Mouse (Mus musculus) adrenal gland, postnatal 25 days (tissue): Measurements from ENCODE around the gene Fgfr2. TPM values are rescaled to one million over a fixed set of nuclear protein-coding genes. Genes with fewer than 3 reads are reported as not detected.
A peak's percentile ranks its signal among the peaks of the same experiment; 100 is the strongest.

Experiments used
- DNase-seq: peaks from one replicate; pipeline ENCODE4 v3.0.0; 2021; ENCODE audit warnings: mixed read lengths
- total RNA-seq: library from RNA; stranded (reverse); gene quantifications from 2 replicates; pipeline ENCODE4 v1.2.3, GENCODE M21; 2021

The Fgfr2 gene
- total RNA-seq, 1 experiment from 2014 or later: 186 TPM

DNA sequence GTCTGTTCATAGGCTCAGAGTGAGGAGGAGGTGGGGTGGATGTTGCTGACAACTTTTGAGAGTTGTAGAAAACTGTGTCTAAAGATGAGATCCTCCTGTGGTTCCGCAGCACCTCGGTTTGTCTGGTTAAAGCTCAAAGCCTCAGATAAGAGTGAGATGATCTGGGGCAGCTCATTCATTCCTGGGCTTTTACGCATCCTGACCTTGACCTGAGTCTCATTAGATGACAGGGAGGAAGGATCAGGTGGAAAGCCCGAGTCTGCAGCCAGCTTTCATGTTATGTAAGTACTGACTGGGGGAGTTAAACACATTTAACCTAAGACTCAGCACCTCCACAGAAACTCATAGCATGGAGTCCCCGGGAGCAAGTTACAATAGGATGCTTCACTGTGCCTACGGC lies 1096.5 kb downstream of the Fgfr2 start:
- DNase-seq: no peak

DNA sequence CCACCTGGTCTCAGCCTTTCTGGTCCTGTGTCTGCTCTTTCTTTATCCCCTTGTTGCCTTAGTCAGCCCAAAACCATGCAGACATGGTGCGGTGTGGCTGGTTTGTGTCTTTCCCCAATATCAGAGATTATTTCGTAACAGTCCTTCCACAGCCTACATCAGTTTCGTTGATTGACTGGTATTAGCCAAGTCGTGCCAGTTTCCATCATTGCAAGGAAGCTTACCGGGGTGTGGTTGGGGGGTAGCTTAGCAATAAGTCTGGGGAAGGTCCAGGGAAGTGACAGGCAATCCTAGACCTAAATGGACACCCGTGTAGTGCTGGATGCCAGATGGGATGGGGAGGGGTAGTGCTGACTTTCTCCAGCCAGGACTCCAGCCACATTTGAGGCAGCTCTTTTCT lies 1097.6 kb downstream of the Fgfr2 start:
- no peak for DNase-seq

DNA sequence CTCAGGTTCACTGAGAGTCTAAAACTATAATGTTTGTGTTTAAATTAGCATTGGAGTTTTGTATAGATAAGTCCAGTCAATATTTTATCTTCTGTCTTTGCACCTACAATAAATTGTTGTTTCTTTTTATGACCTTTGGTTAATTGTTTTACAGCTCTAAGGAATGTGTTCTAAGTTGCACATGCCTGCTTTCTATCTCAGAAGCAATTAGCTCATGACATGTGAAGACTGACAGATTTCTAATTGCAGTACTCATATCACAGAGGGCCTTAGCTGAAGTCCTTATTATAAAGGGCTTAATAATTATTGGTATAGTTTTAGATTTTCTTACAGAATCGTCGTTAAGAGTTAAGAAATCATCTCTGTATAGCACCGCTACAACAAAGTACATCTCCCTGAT lies 1107.2 kb downstream of the Fgfr2 start:
- no peak for DNase-seq

DNA sequence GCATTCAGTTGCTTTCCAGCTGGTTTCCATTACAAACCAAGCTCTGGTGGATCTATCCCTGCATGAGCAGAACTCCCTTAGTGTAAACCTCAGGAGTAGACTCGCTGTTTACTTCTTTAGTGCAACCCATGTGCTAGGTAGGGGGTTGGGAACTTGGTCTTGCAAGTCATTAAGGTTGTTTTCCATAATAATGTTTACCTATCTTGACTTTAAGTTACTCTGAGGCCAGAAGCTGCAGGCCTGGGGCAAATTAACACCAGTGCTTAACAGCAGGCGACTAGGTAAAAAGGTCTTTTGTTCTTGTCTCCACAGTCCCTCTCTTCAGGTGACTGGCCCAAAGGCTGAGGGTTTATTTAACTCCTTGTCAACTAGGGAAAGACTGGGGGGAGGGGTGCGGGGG lies 1108.0 kb downstream of the Fgfr2 start:
- no peak for DNase-seq

DNA sequence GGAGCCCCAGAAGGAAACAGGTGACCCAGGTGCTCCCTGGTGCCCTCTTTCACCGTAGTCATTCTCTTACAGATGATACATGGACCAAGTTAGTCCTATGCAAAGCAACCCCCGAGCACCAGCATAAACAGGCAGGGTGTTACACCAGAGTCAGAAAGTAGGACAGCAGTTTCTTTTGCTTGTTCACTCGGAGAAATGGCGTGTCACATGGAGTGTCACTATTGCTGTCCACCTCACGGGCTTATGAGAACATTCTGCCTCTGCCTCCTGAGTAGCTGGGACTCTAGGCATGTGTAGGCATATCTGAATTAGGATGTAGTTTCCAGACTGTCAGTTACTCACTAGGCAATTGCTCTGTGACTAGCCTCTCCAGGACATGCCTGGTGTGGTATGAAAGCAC lies 1109.2 kb downstream of the Fgfr2 start:
- DNase-seq: no peak

DNA sequence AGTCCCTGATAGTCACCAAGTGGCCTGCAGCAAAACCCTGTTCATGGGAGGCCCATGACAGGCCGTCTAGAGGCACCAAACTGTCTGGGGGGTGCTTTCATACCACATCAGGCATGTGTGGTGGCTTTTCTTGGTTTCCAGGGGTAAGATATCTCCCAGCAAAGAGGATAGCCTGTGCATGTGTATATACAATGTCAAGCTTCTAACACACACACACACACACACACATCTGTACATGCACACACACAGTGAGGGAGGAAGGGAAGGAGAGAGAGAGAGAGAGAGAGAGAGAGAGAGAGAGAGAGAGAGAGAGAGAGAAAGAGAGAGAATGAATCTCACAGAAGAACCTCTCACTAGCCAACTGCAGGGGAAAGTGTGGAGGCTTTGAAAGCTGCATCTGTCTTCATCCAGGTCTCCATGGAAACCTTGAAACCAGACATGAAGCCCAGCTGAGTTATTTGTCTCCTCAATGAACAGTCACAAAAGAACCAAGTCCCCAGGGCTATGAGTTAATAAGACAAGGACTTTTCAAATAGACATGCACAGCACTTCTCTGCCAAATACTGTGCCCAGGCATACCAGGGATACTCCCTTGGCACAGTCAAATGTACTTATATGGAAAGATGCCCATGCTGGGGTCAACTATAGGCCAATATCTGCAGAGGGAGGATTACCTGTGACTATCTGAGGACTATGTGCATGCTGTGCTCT lies 1110.0 kb downstream of the Fgfr2 start:
- no peak for DNase-seq

DNA sequence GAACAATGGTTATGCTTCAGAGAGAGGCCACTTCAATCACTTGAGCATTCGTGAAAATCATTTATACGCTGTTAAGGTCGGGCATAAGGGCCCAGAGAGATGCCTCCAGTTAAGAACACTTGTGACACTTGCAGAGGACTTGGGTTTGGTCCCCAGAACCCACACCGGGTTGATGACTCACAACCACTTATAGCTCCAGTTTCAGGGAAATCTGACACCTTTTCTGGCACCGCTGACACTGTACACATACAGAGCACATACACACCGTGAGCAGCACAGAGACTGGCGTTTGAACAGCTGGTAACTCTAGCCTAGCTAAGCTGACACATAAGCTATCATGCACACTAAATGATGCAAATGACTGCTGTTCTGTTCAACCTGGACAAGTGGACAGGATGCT lies 1114.1 kb downstream of the Fgfr2 start:
- no peak for DNase-seq

DNA sequence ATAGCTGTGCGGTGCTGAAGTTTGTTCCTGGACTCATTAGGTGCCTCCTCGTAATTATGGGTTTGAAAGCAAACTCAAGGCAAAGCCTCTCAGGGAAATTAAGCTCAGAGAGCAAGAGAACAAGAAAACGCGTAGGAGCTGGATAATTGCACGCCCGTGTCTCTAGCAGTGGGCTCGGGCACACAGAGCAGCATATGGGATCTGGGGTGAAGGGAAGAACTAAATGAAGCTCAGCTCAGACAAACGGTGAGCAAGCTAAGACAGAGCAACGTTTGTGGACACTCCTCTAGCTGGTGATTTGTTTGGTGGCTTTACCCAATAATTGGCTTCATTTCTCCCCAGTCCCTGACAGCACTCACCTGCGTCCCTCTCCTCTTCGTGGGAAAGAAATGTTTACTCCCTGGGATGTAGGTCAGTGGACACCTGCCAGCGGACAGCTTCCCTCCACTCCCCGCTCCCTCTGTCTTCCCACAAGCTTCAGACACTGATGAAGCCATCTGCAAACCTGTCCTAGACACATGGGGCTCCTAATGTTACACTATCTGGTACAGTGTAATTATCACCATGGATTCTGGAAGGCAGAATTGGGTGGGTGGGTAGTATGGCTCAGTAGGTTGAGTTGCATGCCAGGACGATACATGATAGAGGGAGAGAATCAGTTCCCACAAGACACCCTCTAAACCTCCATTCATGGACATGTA lies 1117.0 kb downstream of the Fgfr2 start:
- DNase-seq: no peak

DNA sequence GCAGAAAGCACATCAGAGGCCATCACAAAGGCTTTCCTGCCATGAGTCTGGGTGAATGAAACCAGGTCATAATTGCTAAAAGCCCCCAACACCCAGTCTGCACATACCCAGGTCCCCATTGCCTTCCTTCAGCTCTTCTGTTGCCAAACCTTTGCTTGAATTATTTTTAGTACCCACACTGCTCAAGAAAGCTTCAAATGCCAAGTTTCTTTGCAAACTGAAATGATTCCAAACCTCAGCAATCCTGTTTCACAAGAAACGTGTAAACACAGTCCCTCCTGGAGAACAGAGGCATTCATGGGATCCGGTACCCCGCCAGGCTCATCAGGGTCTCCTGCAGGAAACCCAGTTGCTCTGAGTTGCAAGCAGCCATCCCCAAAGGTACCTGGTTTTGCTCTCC lies 1130.3 kb downstream of the Fgfr2 start:
- no peak for DNase-seq

DNA sequence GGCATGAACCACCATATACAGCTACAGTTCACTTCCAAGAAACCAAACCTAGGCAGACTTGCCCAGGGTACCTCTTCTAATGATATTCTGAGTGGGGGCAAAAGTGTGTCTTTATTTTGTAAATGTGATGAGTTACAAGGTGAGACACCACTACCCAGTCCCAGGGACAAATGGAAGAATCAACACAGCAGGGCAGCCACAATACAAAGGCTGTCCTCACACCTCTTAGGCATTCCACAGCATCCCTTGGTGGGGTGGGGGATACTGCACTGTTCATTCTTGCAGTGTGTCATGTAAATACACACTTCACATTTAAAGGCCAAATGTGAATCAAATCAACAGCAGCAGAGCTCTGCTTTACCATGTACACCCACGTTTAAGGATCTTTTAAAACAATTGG lies 1130.9 kb downstream of the Fgfr2 start:
- DNase-seq: no peak

DNA sequence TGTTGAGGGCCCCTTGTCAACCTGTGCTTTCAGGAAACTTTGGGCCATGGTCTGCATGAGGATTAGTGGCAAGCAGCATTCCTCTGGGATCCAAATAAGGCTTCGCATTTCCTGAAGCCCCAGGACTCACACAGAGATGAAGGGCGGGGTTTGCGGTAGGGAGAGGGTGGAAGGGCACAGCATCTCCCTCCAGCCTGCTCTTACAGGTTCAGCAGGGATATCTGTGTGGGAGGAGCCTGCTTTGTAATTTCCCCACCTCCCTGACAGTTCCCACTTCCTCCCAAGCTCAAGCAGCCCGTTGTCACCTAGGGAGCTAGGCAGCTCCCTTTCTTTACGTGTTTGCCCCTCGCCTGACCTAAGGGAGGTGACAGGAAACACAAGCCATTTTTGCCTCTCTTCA lies 1134.1 kb downstream of the Fgfr2 start:
- no peak for DNase-seq

DNA sequence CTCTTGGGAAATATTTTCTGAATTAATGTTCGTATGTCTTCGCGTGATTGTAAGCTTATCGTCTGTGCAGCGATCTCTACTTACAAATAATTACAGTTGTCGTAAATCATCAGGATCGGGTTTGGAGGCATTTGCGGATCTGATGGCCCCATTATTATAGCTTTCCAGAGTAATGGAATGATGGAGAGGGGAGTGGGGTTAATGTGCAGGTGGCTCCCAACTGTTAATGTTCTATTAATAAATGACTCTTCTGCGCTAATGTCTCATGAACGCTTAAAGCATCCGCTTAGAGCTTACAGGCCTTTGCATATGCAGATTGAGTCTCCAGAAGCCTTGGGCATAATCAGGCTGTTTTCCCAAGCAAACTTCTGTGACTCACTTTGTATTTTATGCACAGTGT lies 1144.5 kb downstream of the Fgfr2 start:
- no peak for DNase-seq

DNA sequence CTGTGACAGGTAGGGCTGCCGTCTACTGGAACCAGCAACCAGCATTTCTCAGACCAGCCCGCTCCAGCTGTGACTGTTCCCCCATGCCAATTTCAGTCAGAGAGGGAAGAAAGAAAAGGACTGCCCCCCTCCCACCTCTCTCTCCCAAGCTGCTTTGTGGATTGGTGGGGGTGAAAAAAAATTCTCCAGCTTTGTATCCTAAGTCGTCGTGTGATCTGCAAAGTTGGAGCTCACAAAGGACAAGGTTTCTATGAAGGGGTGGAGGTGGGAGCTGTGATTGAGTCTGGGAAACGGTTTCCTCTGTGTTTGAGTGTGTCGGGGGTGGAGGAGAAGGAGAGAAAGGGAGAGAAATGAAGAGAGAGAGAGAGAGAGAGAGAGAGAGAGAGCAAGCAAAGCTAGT lies 1147.3 kb downstream of the Fgfr2 start:
- DNase-seq: no peak

DNA sequence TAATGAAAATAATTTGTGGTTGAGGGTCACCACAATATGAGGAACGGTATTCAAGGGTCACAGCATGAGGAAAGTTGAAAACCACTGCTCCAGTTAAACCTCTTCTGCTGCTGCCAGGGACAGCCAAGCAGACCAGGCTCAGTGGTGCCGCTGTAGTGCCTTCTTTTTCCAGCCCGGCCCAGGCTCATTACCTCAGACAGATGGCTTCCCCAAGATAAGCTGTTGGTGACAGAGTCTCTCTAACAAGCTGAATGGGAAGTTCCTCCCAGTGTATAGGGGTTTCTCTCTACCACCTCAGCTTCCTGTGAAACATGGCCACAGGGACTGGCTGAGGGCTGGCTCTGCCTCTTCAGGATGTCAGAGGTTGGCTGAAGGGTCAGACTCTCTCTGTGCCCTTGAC lies 1152.9 kb downstream of the Fgfr2 start:
- no peak for DNase-seq

DNA sequence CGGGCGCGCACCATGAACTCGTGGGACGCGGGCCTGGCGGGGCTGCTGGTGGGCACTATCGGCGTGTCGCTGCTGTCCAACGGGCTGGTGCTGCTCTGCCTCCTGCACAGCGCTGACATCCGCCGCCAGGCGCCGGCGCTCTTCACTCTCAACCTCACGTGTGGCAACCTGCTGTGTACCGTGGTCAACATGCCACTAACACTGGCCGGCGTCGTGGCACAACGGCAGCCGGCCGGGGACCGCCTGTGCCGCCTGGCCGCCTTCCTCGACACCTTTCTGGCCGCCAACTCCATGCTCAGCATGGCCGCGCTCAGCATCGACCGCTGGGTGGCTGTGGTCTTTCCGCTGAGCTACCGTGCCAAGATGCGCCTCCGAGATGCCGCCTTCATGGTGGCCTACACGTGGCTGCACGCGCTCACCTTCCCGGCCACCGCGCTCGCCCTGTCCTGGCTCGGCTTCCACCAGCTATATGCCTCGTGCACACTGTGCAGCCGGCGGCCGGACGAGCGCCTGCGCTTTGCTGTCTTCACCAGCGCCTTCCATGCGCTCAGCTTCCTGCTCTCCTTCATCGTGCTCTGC lies 1156.1 kb downstream of the Fgfr2 start:
- no peak for DNase-seq

DNA sequence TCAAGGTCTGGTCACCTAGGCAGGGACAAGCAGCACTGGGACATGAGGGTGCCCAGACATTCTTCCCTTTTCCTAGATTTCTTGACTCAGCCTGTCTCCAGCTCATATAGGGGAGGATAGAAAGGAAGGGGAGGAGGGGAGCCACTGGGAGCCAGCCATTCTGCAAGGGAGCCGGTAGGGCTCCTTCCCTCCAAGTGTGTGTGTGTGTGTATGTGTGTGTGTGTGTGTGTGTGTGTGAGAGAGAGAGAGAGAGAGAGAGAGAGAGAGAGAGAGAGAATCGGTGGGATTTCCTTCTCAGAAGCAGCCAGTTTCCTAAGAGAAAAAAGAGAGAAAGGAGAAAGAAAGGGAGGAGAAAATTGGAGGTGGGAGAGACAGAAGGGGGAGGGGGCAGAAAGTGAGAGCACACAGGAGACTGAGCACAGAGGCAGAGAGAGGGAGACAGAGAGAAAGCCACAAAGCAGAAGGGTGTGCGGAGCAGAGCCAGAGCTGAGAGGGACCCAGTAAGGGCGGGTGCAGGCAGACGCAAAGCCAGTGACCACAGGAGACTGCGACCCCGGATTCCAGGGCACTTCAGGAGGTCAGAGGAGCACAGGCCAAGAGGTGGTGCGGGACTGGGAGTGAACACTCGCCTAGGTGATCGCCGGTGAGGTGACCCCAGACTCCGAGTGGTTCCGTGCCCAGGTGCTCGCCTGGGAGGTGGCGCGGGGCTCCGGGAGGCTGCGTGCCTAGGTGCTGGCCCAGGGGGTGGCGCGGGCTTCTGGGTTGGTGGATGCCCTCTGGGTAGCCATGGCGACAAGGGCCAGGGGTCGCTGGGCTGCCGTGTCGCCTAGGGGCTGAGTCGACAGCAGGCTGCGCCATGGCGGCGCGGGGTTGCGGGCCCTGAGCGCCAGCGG lies 1156.9 kb downstream of the Fgfr2 start, which contains the start of gene Gpr26:
Gene Gpr26 (plus strand): TSS at position 438 of the 893 bp plus-strand sequence.
- DNase-seq: no peak

DNA sequence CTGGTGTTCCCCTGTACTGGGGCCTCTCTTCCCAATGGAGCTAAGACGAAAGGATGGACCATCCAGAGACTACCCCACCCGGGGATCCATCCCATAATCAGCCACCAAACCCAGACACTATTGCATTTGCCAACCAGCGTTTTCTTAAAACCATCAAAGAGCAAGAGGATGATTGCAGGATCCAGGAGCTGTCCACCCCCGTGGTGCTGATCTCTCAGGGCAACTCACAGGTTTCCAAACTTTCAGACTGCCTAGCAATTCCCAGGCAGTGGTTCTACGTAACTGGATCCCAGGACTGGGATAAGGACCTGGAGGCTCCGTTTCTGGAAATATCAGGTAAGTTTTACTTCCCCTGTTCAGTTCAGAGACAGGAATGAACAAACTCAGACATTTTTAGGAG lies 1162.6 kb downstream of the Fgfr2 start:
- DNase-seq: peak; percentile 62

DNA sequence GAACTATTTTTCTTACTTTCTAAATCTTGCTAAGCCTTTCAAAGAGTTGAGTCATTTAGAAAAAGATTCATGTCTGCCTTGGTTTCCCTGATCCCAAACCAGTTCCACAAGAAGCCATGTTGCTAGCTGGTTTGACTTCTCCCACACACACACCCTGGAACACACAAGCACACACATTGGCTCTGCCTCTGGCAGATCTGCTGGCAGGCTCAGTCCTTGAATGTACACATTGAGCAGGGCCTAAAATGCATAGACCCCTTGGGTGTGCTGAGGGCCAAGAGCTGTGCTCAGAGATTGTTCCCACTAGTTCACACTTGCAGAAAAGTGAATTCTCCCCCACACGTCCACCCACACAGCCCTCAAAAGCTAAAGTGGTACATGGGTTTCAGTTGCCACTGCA lies 1164.4 kb downstream of the Fgfr2 start:
- DNase-seq: no peak

DNA sequence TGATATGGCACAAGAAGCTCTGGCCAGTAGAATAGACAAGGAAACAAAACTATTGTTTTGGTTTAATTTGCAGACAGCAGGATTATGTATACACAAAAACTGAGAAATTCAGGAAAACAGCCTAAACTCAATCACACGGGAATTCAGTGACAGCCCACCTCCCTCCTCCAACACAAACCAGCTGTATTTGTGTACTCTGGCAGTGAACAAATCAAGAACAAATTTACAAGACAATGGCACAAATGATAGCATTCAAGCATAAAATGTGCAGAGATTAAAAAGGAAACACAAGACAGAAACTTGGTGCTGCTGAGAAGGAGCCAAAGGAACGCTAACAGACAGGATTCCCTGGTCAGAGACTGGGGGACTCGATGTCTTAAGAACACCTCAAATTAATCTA lies 1169.7 kb downstream of the Fgfr2 start:
- DNase-seq: no peak

DNA sequence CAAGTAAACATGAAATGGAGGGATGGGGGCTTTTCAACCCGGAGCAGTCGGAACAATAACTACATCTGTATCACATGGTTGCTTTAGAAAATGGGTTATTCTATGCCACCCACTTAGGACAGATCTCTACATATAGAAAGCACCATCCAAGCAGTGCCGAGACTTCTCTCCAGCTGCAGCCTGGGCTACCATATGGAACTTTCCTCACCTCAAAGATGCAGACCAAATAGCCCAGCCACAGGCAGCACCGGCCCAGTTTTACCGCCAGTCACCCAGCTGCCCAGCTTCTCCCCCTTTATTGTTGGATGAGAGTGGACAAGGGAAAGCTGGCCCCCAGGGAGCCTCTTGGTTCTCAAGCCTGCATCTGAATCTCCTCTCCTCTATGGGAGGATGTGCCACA lies 1172.0 kb downstream of the Fgfr2 start:
- DNase-seq: no peak

DNA sequence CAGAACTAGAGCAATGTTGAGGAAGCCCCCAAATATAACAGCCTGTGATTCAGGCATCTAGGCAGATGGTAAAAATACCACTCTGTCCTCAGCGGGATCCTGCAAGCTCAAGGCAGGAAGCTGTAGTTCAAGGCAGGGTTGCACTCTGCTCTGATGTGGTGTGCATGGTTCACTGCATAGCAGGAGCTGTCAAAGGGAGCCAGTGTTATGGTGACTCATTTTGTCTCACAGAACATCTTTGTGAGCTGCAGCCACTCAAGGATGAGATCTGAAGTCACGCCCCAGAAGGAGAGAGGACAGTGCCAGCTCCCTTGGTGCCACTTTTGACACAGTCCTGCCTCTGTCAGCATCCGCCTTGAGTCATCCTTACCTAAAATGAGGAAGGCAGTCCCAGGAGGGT lies 1185.5 kb downstream of the Fgfr2 start:
- DNase-seq: no peak

DNA sequence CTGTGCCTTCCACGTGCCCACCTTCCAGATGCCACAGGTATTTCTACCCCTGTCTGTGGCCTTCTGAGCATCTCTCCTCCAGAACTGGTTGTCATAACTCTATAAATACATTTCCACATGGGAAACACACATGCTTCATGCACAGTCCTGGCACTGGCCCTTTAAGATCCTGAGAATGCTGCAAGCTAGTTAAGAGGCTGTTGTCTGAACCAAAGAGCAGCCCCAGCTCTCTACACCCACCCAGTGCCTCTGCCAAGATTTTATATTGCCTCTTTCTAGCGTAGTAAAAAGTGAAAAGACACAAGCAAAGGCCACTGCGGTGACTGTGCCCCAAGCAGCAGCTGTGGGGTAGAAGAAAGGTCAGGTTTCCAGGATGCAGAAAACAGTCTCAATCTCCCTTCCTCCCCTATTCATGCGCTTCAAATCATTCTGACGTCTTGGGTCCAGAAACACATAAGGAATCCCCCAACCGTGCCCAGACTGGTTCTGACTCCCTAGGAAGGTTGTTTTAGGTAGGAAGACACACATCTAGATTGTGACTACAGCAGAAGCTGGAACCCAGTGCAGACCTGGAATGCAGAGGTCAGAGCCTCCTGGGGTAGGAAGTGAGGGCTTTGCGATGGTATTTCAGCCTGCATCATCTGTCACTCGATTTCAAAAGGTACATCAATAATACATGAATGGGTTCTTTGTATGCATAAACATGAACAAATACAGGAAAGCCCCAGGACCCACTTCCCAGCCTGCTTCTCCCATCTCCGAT lies 1195.7 kb downstream of the Fgfr2 start:
- no peak for DNase-seq
